Mouse (Mus musculus): Measurements from ENCODE around the gene Gm45808.

GRCm38 (mm10) chr7:45482166-45482565, 4.4 kb downstream of the Gm45808 start:
- TF ChIP-seq POLR2A (IDR thresholded peaks at IDR 0.05; ENCODE audit: borderline replicate concordance, low read depth, low read length) (no peak), CTCF (IDR thresholded peaks at IDR 0.05; ENCODE audit: low read depth, low read length) (no peak)
